Mouse (Mus musculus) splenic B cell, adult 2 months (primary cell): ENCODE data around the gene Mthfd1.
A peak's percentile ranks its signal among the peaks of the same experiment; 100 is the strongest.

Experiments
- DNase-seq: peaks from one replicate; pipeline ENCODE4 v3.0.0-alpha.2; 2011; ENCODE audit warnings: low read depth, low spot score
- H3K27me3 ChIP-seq: 2 replicates; pipeline ENCODE4 v1.6.1; 2012; ENCODE audit warnings: mild to moderate bottlenecking, low read length, moderate library complexity, mixed read lengths; ENCODE audit not compliant: control insufficient read depth, poor library complexity, insufficient read depth, severe bottlenecking
- H3K36me3 ChIP-seq: 2 replicates; pipeline ENCODE4 v1.6.1; 2012; ENCODE audit warnings: mild to moderate bottlenecking, low read length, moderate library complexity, mixed read lengths; ENCODE audit not compliant: control insufficient read depth, poor library complexity, insufficient read depth, severe bottlenecking

The Mthfd1 gene

GRCm38 (mm10) chr12:76272610-76273524, 17.8 kb downstream of the Mthfd1 start:
- no peak for DNase-seq
- H3K36me3 ChIP-seq = no peaks in the 10 kb centered on the region
- no peaks in the 10 kb centered on the region for H3K27me3 ChIP-seq

GRCm38 (mm10) chr12:76278209-76278608, 23.1 kb downstream of the Mthfd1 start:
- no peak for DNase-seq
- Histone ChIP-seq H3K27me3 (no peaks in the 10 kb centered on the region), H3K36me3 (no peaks in the 10 kb centered on the region)

GRCm38 (mm10) chr12:76280556-76280955, 25.5 kb downstream of the Mthfd1 start:
- no peak for DNase-seq
- no peaks in the 10 kb centered on the region for H3K27me3 ChIP-seq
- no peaks in the 10 kb centered on the region for H3K36me3 ChIP-seq

GRCm38 (mm10) chr12:76281111-76281660, 26.1 kb downstream of the Mthfd1 start:
- Histone ChIP-seq H3K27me3 (no peaks in the 10 kb centered on the region), H3K36me3 (no peaks in the 10 kb centered on the region)
- DNase-seq = no peak

- H3K36me3 ChIP-seq = no peaks in the 10 kb centered on the region
- no peak for DNase-seq
- H3K27me3 ChIP-seq = no peaks in the 10 kb centered on the region
Measured at GRCm38 (mm10) chr12:76282132-76282531, 27.0 kb downstream of the Mthfd1 start.

GRCm38 (mm10) chr12:76282532-76283173, 27.6 kb downstream of the Mthfd1 start:
- Histone ChIP-seq H3K36me3 (no peaks in the 10 kb centered on the region), H3K27me3 (no peaks in the 10 kb centered on the region)
- DNase-seq = no peak

GRCm38 (mm10) chr12:76285418-76285817, 30.3 kb downstream of the Mthfd1 start:
- DNase-seq = no peak
- H3K27me3 ChIP-seq = no peaks in the 10 kb centered on the region
- no peaks in the 10 kb centered on the region for H3K36me3 ChIP-seq

GRCm38 (mm10) chr12:76287986-76288385, 32.9 kb downstream of the Mthfd1 start:
- DNase-seq = no peak
- Histone ChIP-seq H3K36me3 (0 out of 2 replicates have a peak, but pooled peaks cover 5% of the 10 kb centered on the region), H3K27me3 (no peaks in the 10 kb centered on the region)

GRCm38 (mm10) chr12:76288494-76288893, 33.4 kb downstream of the Mthfd1 start:
- H3K36me3 ChIP-seq = 0 out of 2 replicates have a peak, but pooled peaks cover 5% of the 10 kb centered on the region
- no peak for DNase-seq
- H3K27me3 ChIP-seq = no peaks in the 10 kb centered on the region

- H3K36me3 ChIP-seq = 0 out of 2 replicates have a peak, but pooled peaks cover 5% of the 10 kb centered on the region
- no peak for DNase-seq
- no peaks in the 10 kb centered on the region for H3K27me3 ChIP-seq
Measured at GRCm38 (mm10) chr12:76289428-76289827, 34.3 kb downstream of the Mthfd1 start.

- 0 out of 2 replicates have a peak, but pooled peaks cover 5% of the 10 kb centered on the region for H3K36me3 ChIP-seq
- DNase-seq = peak; percentile 50
- H3K27me3 ChIP-seq = no peaks in the 10 kb centered on the region
Measured at GRCm38 (mm10) chr12:76290271-76290670, 35.2 kb downstream of the Mthfd1 start.

- DNase-seq = peak; percentile 60
- no peaks in the 10 kb centered on the region for H3K27me3 ChIP-seq
Measured at GRCm38 (mm10) chr12:76293192-76293591, 38.1 kb downstream of the Mthfd1 start.

GRCm38 (mm10) chr12:76297830-76298229, 42.7 kb downstream of the Mthfd1 start:
- DNase-seq = no peak
- Histone ChIP-seq H3K27me3 (no peaks in the 10 kb centered on the region), H3K36me3 (peaks cover 8% of the 10 kb centered on the region)

More at GRCm38 (mm10) chr12:76293192-76293591, 38.1 kb downstream of the Mthfd1 start:
- H3K36me3 ChIP-seq = peaks cover 12% of the 10 kb centered on the region; the same call in 1 of the 2 replicates

- no peaks in the 10 kb centered on the region for H3K27me3 ChIP-seq
- no peak for DNase-seq
Measured at GRCm38 (mm10) chr12:76299361-76299906, 44.3 kb downstream of the Mthfd1 start.

More at GRCm38 (mm10) chr12:76299361-76299906, 44.3 kb downstream of the Mthfd1 start:
- peaks cover 11% of the 10 kb centered on the region for H3K36me3 ChIP-seq
